Mouse (Mus musculus): ENCODE data around the gene Gjb1. TPM values are rescaled to one million over a fixed set of nuclear protein-coding genes. Genes with fewer than 3 reads are reported as not detected.

Gjb1 gene
- polyA plus RNA-seq, 1 experiment from 2014 or later: 0.94 TPM

- H3K4me1 ChIP-seq (ENCODE audit: control insufficient read depth, insufficient read depth, low read length): no peaks in the 10 kb centered on the region
- peaks cover 57% of the 10 kb centered on the region for H3K27me3 ChIP-seq (ENCODE audit: control insufficient read depth, insufficient read depth, low read length)
- H3K4me3 ChIP-seq (ENCODE audit: low read depth, low read length): peak overlapping the region; percentile 30
- no peak overlapping the region for H3K27ac ChIP-seq (ENCODE audit: low read depth, low read length)
- no peak overlapping the region for H3K9ac ChIP-seq (ENCODE audit: low read depth, low read length)
- no peaks in the 10 kb centered on the region for H3K9me3 ChIP-seq (replicated peaks; ENCODE audit: control insufficient read depth, low read length)
- H3K4me2 ChIP-seq: peak overlapping the region; percentile 54
- no peak for ATAC-seq (replicated peaks; ENCODE audit: insufficient number of reproducible peaks, low FRiP score, low TSS enrichment)
- WGBS (ENCODE audit: insufficient replicate concordance): 19% methylated on average over 30 of the region's 32 CpGs
- H3K36me3 ChIP-seq (ENCODE audit: control insufficient read depth, insufficient read depth, low read length): no peaks in the 10 kb centered on the region
These were observed 8.4 kb downstream of the Gjb1 start for GRCm38 (mm10) chrX:101384439-101385137.

- H3K4me3 ChIP-seq (ENCODE audit: low read depth, low read length): no peak overlapping the region
- no peak overlapping the region for H3K4me2 ChIP-seq
- no peak for ATAC-seq (replicated peaks; ENCODE audit: insufficient number of reproducible peaks, low FRiP score, low TSS enrichment)
- H3K36me3 ChIP-seq (ENCODE audit: control insufficient read depth, insufficient read depth, low read length): no peaks in the 10 kb centered on the region
- peaks cover 51% of the 10 kb centered on the region for H3K27me3 ChIP-seq (ENCODE audit: control insufficient read depth, insufficient read depth, low read length)
- WGBS (ENCODE audit: insufficient replicate concordance): 34% methylated on average over 4 of the region's 4 CpGs
- no peaks in the 10 kb centered on the region for H3K9me3 ChIP-seq (replicated peaks; ENCODE audit: control insufficient read depth, low read length)
- H3K9ac ChIP-seq (ENCODE audit: low read depth, low read length): no peak overlapping the region
- H3K27ac ChIP-seq (ENCODE audit: low read depth, low read length): no peak overlapping the region
- no peaks in the 10 kb centered on the region for H3K4me1 ChIP-seq (ENCODE audit: control insufficient read depth, insufficient read depth, low read length)
These were observed 10.0 kb downstream of the Gjb1 start for GRCm38 (mm10) chrX:101386222-101386621.

DNA sequence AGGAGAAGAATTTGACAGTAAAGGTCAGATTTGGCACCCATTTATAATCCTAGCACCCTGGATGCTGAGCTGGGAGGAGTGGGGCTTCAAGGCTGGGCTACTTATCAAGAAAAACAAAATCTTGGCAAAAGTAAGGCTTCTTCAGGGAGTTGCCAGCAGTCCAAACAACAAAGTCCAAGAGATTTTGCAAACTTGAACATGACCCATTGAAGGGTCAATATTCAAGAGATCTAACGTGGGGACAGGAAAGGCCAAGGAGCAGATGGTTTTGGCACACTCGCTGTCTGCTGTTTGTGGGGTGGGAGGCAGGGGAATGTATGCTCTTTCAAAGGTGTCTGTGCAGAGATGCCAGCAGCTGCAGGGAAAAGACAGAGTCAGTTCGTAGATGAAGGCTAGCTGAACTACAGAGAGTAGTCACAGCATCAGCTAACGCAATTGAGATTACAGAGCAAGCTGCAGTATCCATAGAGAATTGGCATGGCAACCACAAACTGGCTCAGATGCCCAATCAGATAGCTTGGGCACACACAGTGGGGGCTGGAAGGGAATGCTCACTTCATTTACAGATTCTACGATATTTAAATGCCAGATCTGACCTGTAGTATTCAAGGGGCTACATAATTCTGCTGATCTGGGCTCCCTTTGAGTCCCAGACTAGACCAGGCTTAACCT, 12.8 kb downstream of the Gjb1 start:
- no peak for ATAC-seq (replicated peaks; ENCODE audit: insufficient number of reproducible peaks, low FRiP score, low TSS enrichment)
- Histone ChIP-seq H3K4me2 (no peak overlapping the region), H3K36me3 (ENCODE audit: control insufficient read depth, insufficient read depth, low read length) (no peaks in the 10 kb centered on the region), H3K9ac (ENCODE audit: low read depth, low read length) (no peak overlapping the region), H3K9me3 (replicated peaks; ENCODE audit: control insufficient read depth, low read length) (no peaks in the 10 kb centered on the region), H3K4me3 (ENCODE audit: low read depth, low read length) (no peak overlapping the region), H3K4me1 (ENCODE audit: control insufficient read depth, insufficient read depth, low read length) (no peaks in the 10 kb centered on the region), H3K27ac (ENCODE audit: low read depth, low read length) (no peak overlapping the region), H3K27me3 (ENCODE audit: control insufficient read depth, insufficient read depth, low read length) (peaks cover 32% of the 10 kb centered on the region)
- WGBS (ENCODE audit: insufficient replicate concordance): 58% methylated on average over 5 of the region's 5 CpGs

DNA sequence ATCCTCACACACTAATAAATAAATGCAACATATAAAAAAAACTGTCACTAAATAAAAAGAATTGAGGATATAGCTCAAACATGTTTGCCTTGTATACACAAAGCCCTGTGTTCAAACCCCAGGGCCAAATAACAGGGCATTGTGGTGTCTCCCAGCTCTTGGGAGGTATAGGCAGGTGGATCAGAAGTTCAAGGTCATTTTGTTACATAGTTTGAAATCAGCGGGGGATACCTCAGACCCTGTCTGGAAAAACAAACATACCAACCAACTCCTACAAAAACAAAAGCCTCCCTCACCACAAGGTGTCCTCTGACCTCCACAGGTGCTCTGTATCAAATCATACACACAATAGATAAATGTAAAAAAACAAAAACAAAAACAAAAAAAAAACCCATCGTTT, 18.2 kb downstream of the Gjb1 start:
- Histone ChIP-seq H3K4me3 (ENCODE audit: low read depth, low read length) (no peak overlapping the region), H3K9ac (ENCODE audit: low read depth, low read length) (no peak overlapping the region), H3K4me1 (ENCODE audit: control insufficient read depth, insufficient read depth, low read length) (no peaks in the 10 kb centered on the region), H3K36me3 (ENCODE audit: control insufficient read depth, insufficient read depth, low read length) (no peaks in the 10 kb centered on the region), H3K9me3 (replicated peaks; ENCODE audit: control insufficient read depth, low read length) (no peaks in the 10 kb centered on the region), H3K27me3 (ENCODE audit: control insufficient read depth, insufficient read depth, low read length) (peaks cover 19% of the 10 kb centered on the region), H3K4me2 (no peak overlapping the region), H3K27ac (ENCODE audit: low read depth, low read length) (no peak overlapping the region)
- 49% methylated on average over 2 of the region's 2 CpGs for WGBS (ENCODE audit: insufficient replicate concordance)
- ATAC-seq (replicated peaks; ENCODE audit: insufficient number of reproducible peaks, low FRiP score, low TSS enrichment): no peak

GRCm38 (mm10) chrX:101396459-101396858, 20.3 kb downstream of the Gjb1 start:
- H3K4me2 ChIP-seq: peak overlapping the region; percentile 37
- peaks cover 19% of the 10 kb centered on the region for H3K27me3 ChIP-seq (ENCODE audit: control insufficient read depth, insufficient read depth, low read length)
- ATAC-seq (replicated peaks; ENCODE audit: insufficient number of reproducible peaks, low FRiP score, low TSS enrichment): no peak
- H3K9me3 ChIP-seq (replicated peaks; ENCODE audit: control insufficient read depth, low read length): no peaks in the 10 kb centered on the region
- no peaks in the 10 kb centered on the region for H3K36me3 ChIP-seq (ENCODE audit: control insufficient read depth, insufficient read depth, low read length)
- no peaks in the 10 kb centered on the region for H3K4me1 ChIP-seq (ENCODE audit: control insufficient read depth, insufficient read depth, low read length)
- H3K9ac ChIP-seq (ENCODE audit: low read depth, low read length): no peak overlapping the region
- 22% methylated on average over 11 of the region's 11 CpGs for WGBS (ENCODE audit: insufficient replicate concordance)
- H3K4me3 ChIP-seq (ENCODE audit: low read depth, low read length): no peak overlapping the region
- H3K27ac ChIP-seq (ENCODE audit: low read depth, low read length): no peak overlapping the region

- Histone ChIP-seq H3K4me3 (ENCODE audit: low read depth, low read length) (peak overlapping the region; percentile 64), H3K4me1 (ENCODE audit: control insufficient read depth, insufficient read depth, low read length) (peaks cover 9% of the 10 kb centered on the region), H3K27ac (ENCODE audit: low read depth, low read length) (peak overlapping the region; percentile 35; the same call in 1 of the 2 replicates), H3K4me2 (peak overlapping the region; percentile 72), H3K9ac (ENCODE audit: low read depth, low read length) (peak overlapping the region; percentile 81), H3K9me3 (replicated peaks; ENCODE audit: control insufficient read depth, low read length) (no peaks in the 10 kb centered on the region), H3K27me3 (ENCODE audit: control insufficient read depth, insufficient read depth, low read length) (no peaks in the 10 kb centered on the region; the same call in 1 of the 2 replicates), H3K36me3 (ENCODE audit: control insufficient read depth, insufficient read depth, low read length) (peaks cover 2% of the 10 kb centered on the region; the same call in 1 of the 2 replicates)
- WGBS (ENCODE audit: insufficient replicate concordance): 14% methylated on average over 36 of the region's 36 CpGs
- ATAC-seq (replicated peaks; ENCODE audit: insufficient number of reproducible peaks, low FRiP score, low TSS enrichment): no peak
These were observed 43.0 kb downstream of the Gjb1 start for GRCm38 (mm10) chrX:101418946-101419724.

- Histone ChIP-seq H3K36me3 (ENCODE audit: control insufficient read depth, insufficient read depth, low read length) (peaks cover 2% of the 10 kb centered on the region; the same call in 1 of the 2 replicates), H3K4me3 (ENCODE audit: low read depth, low read length) (peak overlapping the region; percentile 64), H3K9ac (ENCODE audit: low read depth, low read length) (peak overlapping the region; percentile 81), H3K9me3 (replicated peaks; ENCODE audit: control insufficient read depth, low read length) (no peaks in the 10 kb centered on the region), H3K4me1 (ENCODE audit: control insufficient read depth, insufficient read depth, low read length) (peaks cover 9% of the 10 kb centered on the region), H3K4me2 (peak overlapping the region; percentile 72), H3K27me3 (ENCODE audit: control insufficient read depth, insufficient read depth, low read length) (no peaks in the 10 kb centered on the region; the same call in 1 of the 2 replicates), H3K27ac (ENCODE audit: low read depth, low read length) (peak overlapping the region; percentile 62)
- ATAC-seq (replicated peaks; ENCODE audit: insufficient number of reproducible peaks, low FRiP score, low TSS enrichment): peak; percentile 86
- 12% methylated on average over 50 of the region's 54 CpGs for WGBS (ENCODE audit: insufficient replicate concordance)
These were observed 43.8 kb downstream of the Gjb1 start for GRCm38 (mm10) chrX:101419725-101420699.
